Mouse (Mus musculus): ENCODE data around the gene Fam78b. TPM values are rescaled to one million over a fixed set of nuclear protein-coding genes. Genes with fewer than 3 reads are reported as not detected.

Fam78b gene
- polyA plus RNA-seq, 1 experiment, result 0.84 TPM

DNA sequence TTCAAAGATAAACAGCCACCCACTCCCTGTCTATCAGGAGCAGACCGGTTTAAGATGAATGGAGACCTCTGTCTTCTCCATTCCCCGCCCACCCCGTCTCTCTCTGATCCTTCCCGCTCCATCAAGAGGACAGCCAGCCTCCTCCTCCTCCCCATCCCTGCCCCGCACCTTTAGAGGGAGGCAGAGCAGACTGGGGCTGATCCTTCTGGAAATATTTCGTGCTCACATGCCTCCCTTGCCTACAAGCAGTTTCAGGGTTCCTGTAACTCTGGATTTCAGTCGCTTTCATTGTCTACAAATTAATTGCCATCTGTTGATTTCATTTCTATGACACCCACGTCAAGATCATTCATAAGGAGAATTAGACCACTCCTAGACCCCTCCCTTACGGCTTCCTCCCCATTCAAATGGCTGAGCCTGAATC, 20.8 kb downstream of the Fam78b start:
- no peaks in the 10 kb centered on the region for H3K27me3 ChIP-seq (ENCODE audit: control insufficient read depth, insufficient read depth, low read length, poor library complexity, severe bottlenecking)
- H3K9me3 ChIP-seq (replicated peaks; ENCODE audit: control insufficient read depth, insufficient read depth, low read length, poor library complexity, severe bottlenecking), result no peaks in the 10 kb centered on the region
- TF ChIP-seq CTCF (IDR thresholded peaks at IDR 0.05; ENCODE audit: low read depth, low read length) (no peak), POLR2A (IDR thresholded peaks at IDR 0.05; ENCODE audit: insufficient read depth, low read length) (no peak), EP300 (IDR thresholded peaks at IDR 0.05; ENCODE audit: insufficient read depth, low read depth, low read length) (no peak)
- no peaks in the 10 kb centered on the region for H3K4me1 ChIP-seq (ENCODE audit: control insufficient read depth, insufficient read depth, low read length)
- H3K9ac ChIP-seq (ENCODE audit: low read depth, poor library complexity, severe bottlenecking), result no peak overlapping the region
- no peak overlapping the region for H3K4me3 ChIP-seq (ENCODE audit: low read depth, low read length)
- H3K36me3 ChIP-seq (ENCODE audit: control insufficient read depth, insufficient read depth, low read length, poor library complexity, severe bottlenecking), result no peaks in the 10 kb centered on the region
- H3K27ac ChIP-seq (ENCODE audit: insufficient read depth, low read length), result no peak overlapping the region

DNA sequence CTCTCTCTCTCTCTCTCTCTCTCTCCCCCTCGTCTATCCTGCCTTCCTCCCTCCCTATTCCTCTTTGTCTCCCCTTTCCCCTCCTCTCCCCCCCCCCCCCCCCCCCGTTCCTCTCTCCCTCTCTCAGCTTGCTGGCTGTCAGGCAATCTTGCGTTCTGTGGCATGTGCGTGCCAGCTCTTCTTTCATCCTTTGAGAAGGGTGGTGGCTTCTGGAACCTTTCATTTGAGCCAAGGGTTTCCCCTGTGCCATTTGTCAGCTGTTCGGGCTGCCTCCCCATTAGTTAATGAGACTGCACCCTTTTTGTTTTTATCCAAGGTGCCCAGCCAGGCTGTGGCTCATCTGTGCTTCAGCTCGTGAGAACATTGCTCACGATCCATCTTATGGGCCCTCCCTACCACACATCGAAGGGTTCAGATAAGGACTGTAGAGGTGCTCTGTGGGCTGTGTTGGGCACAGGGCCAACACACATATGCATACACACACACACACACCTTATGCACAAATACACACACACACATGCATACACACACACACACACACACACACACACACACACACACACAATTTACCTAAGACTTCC, 21.4 kb downstream of the Fam78b start:
- no peak for TF ChIP-seq EP300 (IDR thresholded peaks at IDR 0.05; ENCODE audit: insufficient read depth, low read depth, low read length)
- TF ChIP-seq CTCF (IDR thresholded peaks at IDR 0.05; ENCODE audit: low read depth, low read length), result no peak
- TF ChIP-seq POLR2A (IDR thresholded peaks at IDR 0.05; ENCODE audit: insufficient read depth, low read length), result no peak
- Histone ChIP-seq H3K27ac (ENCODE audit: insufficient read depth, low read length) (no peak overlapping the region), H3K4me1 (ENCODE audit: control insufficient read depth, insufficient read depth, low read length) (no peaks in the 10 kb centered on the region), H3K9me3 (replicated peaks; ENCODE audit: control insufficient read depth, insufficient read depth, low read length, poor library complexity, severe bottlenecking) (no peaks in the 10 kb centered on the region), H3K36me3 (ENCODE audit: control insufficient read depth, insufficient read depth, low read length, poor library complexity, severe bottlenecking) (no peaks in the 10 kb centered on the region), H3K9ac (ENCODE audit: low read depth, poor library complexity, severe bottlenecking) (no peak overlapping the region), H3K27me3 (ENCODE audit: control insufficient read depth, insufficient read depth, low read length, poor library complexity, severe bottlenecking) (no peaks in the 10 kb centered on the region), H3K4me3 (ENCODE audit: low read depth, low read length) (no peak overlapping the region)

DNA sequence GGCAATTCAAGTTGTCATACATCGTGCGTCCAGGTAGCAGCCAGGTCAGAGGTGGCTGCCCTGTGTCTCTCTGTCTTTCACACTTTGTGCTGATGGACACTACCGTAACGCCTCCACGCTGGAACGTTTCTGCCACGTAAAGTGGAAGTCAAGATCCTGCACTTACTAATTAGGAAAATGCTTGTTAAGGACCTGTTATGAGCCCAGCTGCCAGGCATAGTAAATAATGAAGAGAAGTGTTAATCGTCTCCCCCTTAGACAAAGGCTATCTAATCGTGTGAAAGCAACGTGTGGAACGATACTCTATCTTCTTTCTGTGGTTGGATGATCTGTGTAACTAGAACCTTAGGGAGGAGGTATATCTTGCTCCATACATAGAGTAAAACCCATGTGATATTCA, 22.6 kb downstream of the Fam78b start:
- H3K27me3 ChIP-seq (ENCODE audit: control insufficient read depth, insufficient read depth, low read length, poor library complexity, severe bottlenecking), result no peaks in the 10 kb centered on the region
- H3K4me3 ChIP-seq (ENCODE audit: low read depth, low read length), result no peak overlapping the region
- H3K36me3 ChIP-seq (ENCODE audit: control insufficient read depth, insufficient read depth, low read length, poor library complexity, severe bottlenecking), result no peaks in the 10 kb centered on the region
- no peak overlapping the region for H3K27ac ChIP-seq (ENCODE audit: insufficient read depth, low read length)
- no peaks in the 10 kb centered on the region; the same call in 1 of the 2 replicates for H3K9me3 ChIP-seq (replicated peaks; ENCODE audit: control insufficient read depth, insufficient read depth, low read length, poor library complexity, severe bottlenecking)
- H3K9ac ChIP-seq (ENCODE audit: low read depth, poor library complexity, severe bottlenecking), result no peak overlapping the region
- TF ChIP-seq CTCF (IDR thresholded peaks at IDR 0.05; ENCODE audit: low read depth, low read length) (no peak), POLR2A (IDR thresholded peaks at IDR 0.05; ENCODE audit: insufficient read depth, low read length) (no peak), EP300 (IDR thresholded peaks at IDR 0.05; ENCODE audit: insufficient read depth, low read depth, low read length) (no peak)
- H3K4me1 ChIP-seq (ENCODE audit: control insufficient read depth, insufficient read depth, low read length), result no peaks in the 10 kb centered on the region

- Histone ChIP-seq H3K27me3 (ENCODE audit: control insufficient read depth, insufficient read depth, low read length, poor library complexity, severe bottlenecking) (no peaks in the 10 kb centered on the region), H3K9me3 (replicated peaks; ENCODE audit: control insufficient read depth, insufficient read depth, low read length, poor library complexity, severe bottlenecking) (no peaks in the 10 kb centered on the region; the same call in 1 of the 2 replicates), H3K4me1 (ENCODE audit: control insufficient read depth, insufficient read depth, low read length) (no peaks in the 10 kb centered on the region), H3K36me3 (ENCODE audit: control insufficient read depth, insufficient read depth, low read length, poor library complexity, severe bottlenecking) (no peaks in the 10 kb centered on the region), H3K9ac (ENCODE audit: low read depth, poor library complexity, severe bottlenecking) (no peak overlapping the region), H3K27ac (ENCODE audit: insufficient read depth, low read length) (no peak overlapping the region), H3K4me3 (ENCODE audit: low read depth, low read length) (no peak overlapping the region)
- TF ChIP-seq CTCF (IDR thresholded peaks at IDR 0.05; ENCODE audit: low read depth, low read length), result no peak
- TF ChIP-seq POLR2A (IDR thresholded peaks at IDR 0.05; ENCODE audit: insufficient read depth, low read length), result no peak
- TF ChIP-seq EP300 (IDR thresholded peaks at IDR 0.05; ENCODE audit: insufficient read depth, low read depth, low read length), result no peak
These were observed 23.7 kb downstream of the Fam78b start for GRCm38 (mm10) chr1:167024961-167025360.

GRCm38 (mm10) chr1:167032046-167032648, 30.9 kb downstream of the Fam78b start:
- Histone ChIP-seq H3K36me3 (ENCODE audit: control insufficient read depth, insufficient read depth, low read length, poor library complexity, severe bottlenecking) (no peaks in the 10 kb centered on the region), H3K4me3 (ENCODE audit: low read depth, low read length) (no peak overlapping the region), H3K27me3 (ENCODE audit: control insufficient read depth, insufficient read depth, low read length, poor library complexity, severe bottlenecking) (no peaks in the 10 kb centered on the region), H3K9me3 (replicated peaks; ENCODE audit: control insufficient read depth, insufficient read depth, low read length, poor library complexity, severe bottlenecking) (no peaks in the 10 kb centered on the region; the same call in 1 of the 2 replicates), H3K4me1 (ENCODE audit: control insufficient read depth, insufficient read depth, low read length) (no peaks in the 10 kb centered on the region), H3K9ac (ENCODE audit: low read depth, poor library complexity, severe bottlenecking) (no peak overlapping the region), H3K27ac (ENCODE audit: insufficient read depth, low read length) (no peak overlapping the region)
- TF ChIP-seq POLR2A (IDR thresholded peaks at IDR 0.05; ENCODE audit: insufficient read depth, low read length) (no peak), CTCF (IDR thresholded peaks at IDR 0.05; ENCODE audit: low read depth, low read length) (no peak), EP300 (IDR thresholded peaks at IDR 0.05; ENCODE audit: insufficient read depth, low read depth, low read length) (no peak)

- H3K9me3 ChIP-seq (replicated peaks; ENCODE audit: control insufficient read depth, insufficient read depth, low read length, poor library complexity, severe bottlenecking), result no peaks in the 10 kb centered on the region
- TF ChIP-seq CTCF (IDR thresholded peaks at IDR 0.05; ENCODE audit: low read depth, low read length) (no peak), POLR2A (IDR thresholded peaks at IDR 0.05; ENCODE audit: insufficient read depth, low read length) (no peak), EP300 (IDR thresholded peaks at IDR 0.05; ENCODE audit: insufficient read depth, low read depth, low read length) (no peak)
- no peak overlapping the region for H3K4me3 ChIP-seq (ENCODE audit: low read depth, low read length)
- H3K9ac ChIP-seq (ENCODE audit: low read depth, poor library complexity, severe bottlenecking), result no peak overlapping the region
- no peaks in the 10 kb centered on the region for H3K4me1 ChIP-seq (ENCODE audit: control insufficient read depth, insufficient read depth, low read length)
- H3K27me3 ChIP-seq (ENCODE audit: control insufficient read depth, insufficient read depth, low read length, poor library complexity, severe bottlenecking), result no peaks in the 10 kb centered on the region
- H3K27ac ChIP-seq (ENCODE audit: insufficient read depth, low read length), result no peak overlapping the region
- H3K36me3 ChIP-seq (ENCODE audit: control insufficient read depth, insufficient read depth, low read length, poor library complexity, severe bottlenecking), result no peaks in the 10 kb centered on the region
These were observed 33.2 kb downstream of the Fam78b start for GRCm38 (mm10) chr1:167034435-167034834.

All from ES-Bruce4 (cell line).